Mouse (Mus musculus) T-cell, adult 66 days (primary cell): ENCODE results near the gene Smu1. TPM values are rescaled to one million over a fixed set of nuclear protein-coding genes. Genes with fewer than 3 reads are reported as not detected.

Source experiments
- total RNA-seq, 2 experiments: library from RNA; stranded (reverse); gene quantifications; 3 replicates in 1 of 2; 4 replicates in 1 of 2; pipeline ENCODE4 v1.2.4; 2023

Gene Smu1
- 10 to 100 TPM; 67.6 to 78.7 TPM for total RNA-seq

DNA sequence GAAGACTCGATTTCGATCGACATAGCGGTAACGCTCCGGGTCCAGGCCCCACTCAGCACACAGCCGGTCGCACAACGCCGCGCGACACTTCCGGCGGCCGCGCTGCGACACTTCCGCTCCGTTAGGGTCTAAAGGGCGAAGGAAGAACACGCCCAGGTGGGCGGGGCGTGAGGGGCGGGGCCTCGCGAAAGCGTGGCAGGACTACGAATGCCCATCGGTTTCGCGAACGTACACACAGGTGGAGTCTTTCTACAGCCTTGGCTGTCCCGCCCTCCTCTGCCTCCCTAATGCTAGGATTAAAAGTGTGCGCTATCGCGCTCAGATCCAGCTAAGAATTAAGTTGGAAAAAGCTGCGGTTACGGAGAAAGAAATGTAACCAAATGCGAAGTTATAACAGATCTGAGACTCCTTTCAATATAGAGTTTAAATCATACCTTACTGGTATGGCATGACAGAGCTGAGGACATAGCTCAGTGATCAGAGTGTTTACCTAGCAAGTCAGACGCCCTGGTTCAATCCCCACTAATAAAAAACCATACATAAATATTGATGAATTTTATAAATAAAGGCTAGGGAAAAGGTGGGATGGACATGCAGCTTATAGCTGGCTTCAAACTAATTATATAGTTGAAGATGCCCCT lies at the start of gene Smu1:
TSS of gene Smu1 (minus strand) at position 144 of the 641 bp plus-strand sequence.

GRCm38 (mm10) chr4:40722011-40722666 lies 35.6 kb downstream of the Smu1 start, which contains the start of gene Dnaja1:
TSS of gene Dnaja1 (plus strand) at chr4:40722150.

GRCm38 (mm10) chr4:40702797-40703709 lies 54.7 kb downstream of the Smu1 start, which contains the start of gene Aptx:
TSS of gene Aptx (minus strand) at chr4:40703194.

Other genes starting within 250 kb of the Smu1 start
- gene Aptx, start 54.7 kb downstream of the Smu1 start, total RNA-seq: 10 to 100 TPM; 25.3 to 26.3 TPM
- gene Dnaja1, start 35.8 kb downstream of the Smu1 start, total RNA-seq: 100 to 1,000 TPM; 410 to 472 TPM
- 10 to 100 TPM; 81.8 to 81.9 TPM for gene B4galt1, start 96.1 kb upstream of the Smu1 start, total RNA-seq
- gene Spink4, start 162.1 kb upstream of the Smu1 start, total RNA-seq: not detected
- 10 to 100 TPM; 70.6 to 79.1 TPM for gene Bag1, start 190.4 kb upstream of the Smu1 start, total RNA-seq
- 10 to 100 TPM; 28.3 to 36.3 TPM for gene Chmp5, start 190.5 kb upstream of the Smu1 start, total RNA-seq
- gene Nfx1, start 213.0 kb upstream of the Smu1 start, total RNA-seq: 10 to 100 TPM; 93.8 to 94.6 TPM